Mouse (Mus musculus) liver, embryonic 15.5 days (tissue): Measurements from ENCODE around the gene Adsl. TPM values are rescaled to one million over a fixed set of nuclear protein-coding genes. Genes with fewer than 3 reads are reported as not detected.

ENCODE experiments used
- ATAC-seq: fragments of 200-750 bp; cut with Nextera tagmentation; 2 replicates; pipeline ENCODE4 v1.8.0; 2017; ENCODE audit warnings: moderate number of reproducible peaks, mild to moderate bottlenecking, moderate library complexity; ENCODE audit not compliant: insufficient read depth
- H3K27ac ChIP-seq: fragments of 300-500 bp; sonication (generic); replicated peaks from 2 replicates; pipeline ENCODE4 v1.5.1; 2015; ENCODE audit warnings: mild to moderate bottlenecking, inconsistent platforms
- H3K27me3 ChIP-seq: fragments of 300-500 bp; sonication (generic); 2 replicates; pipeline ENCODE4 v1.6.1; 2015; ENCODE audit warnings: mild to moderate bottlenecking, inconsistent platforms
- H3K36me3 ChIP-seq: fragments of 300-500 bp; sonication (generic); replicated peaks from 2 replicates; pipeline ENCODE4 v1.6.1; 2015; ENCODE audit warnings: moderate library complexity, mild to moderate bottlenecking, inconsistent platforms
- H3K4me1 ChIP-seq: fragments of 300-500 bp; sonication (generic); replicated peaks from 2 replicates; pipeline ENCODE4 v1.6.1; 2015; ENCODE audit warnings: inconsistent platforms
- H3K4me2 ChIP-seq: fragments of 300-500 bp; sonication (generic); 2 replicates; pipeline ENCODE4 v1.6.1; 2015; ENCODE audit warnings: moderate library complexity, mild to moderate bottlenecking, inconsistent platforms
- H3K4me3 ChIP-seq: fragments of 300-500 bp; sonication (generic); replicated peaks from 2 replicates; pipeline ENCODE4 v1.5.1; 2015; ENCODE audit warnings: mild to moderate bottlenecking, inconsistent platforms
- H3K9ac ChIP-seq: fragments of 300-500 bp; sonication (generic); 2 replicates; pipeline ENCODE4 v1.6.1; 2015; ENCODE audit warnings: moderate library complexity, mild to moderate bottlenecking, inconsistent platforms
- H3K9me3 ChIP-seq: fragments of 300-500 bp; sonication (generic); replicated peaks from 2 replicates; pipeline ENCODE4 v1.6.1; 2016; ENCODE audit warnings: inconsistent platforms
- WGBS: fragments of 180-500 bp; shearing (Covaris S2); methylation state at CpG from one replicate; pipeline ENCODE4 v1.1.7; 2015; ENCODE audit warnings: mixed read lengths; ENCODE audit not compliant: insufficient replicate concordance; 5-methylcytosine and 5-hydroxymethylcytosine counted together
- microRNA-seq: library from miRNA; unstranded; fragments of <30 nt; microRNA quantifications from one replicate; pipeline ENCODE4, GENCODE M21; 2016
- polyA plus RNA-seq: library from polyadenylated mRNA; unstranded; fragments of >200 nt; fragmentation: Nextera tagmentation; extraction: Ambion mirVana; gene quantifications from 2 replicates; pipeline ENCODE4 v1.2.1, GENCODE M21; 2015

The Adsl gene
- polyA plus RNA-seq, 1 experiment from 2014 or later = 70.2 TPM

GRCm38 (mm10) chr15:81007905-81008304, 59.6 kb downstream of the Adsl start:
- ATAC-seq = no peak
- H3K9ac ChIP-seq = no peak overlapping the region
- H3K27me3 ChIP-seq = no peaks in the 10 kb centered on the region
- no peak overlapping the region for H3K4me3 ChIP-seq
- no peaks in the 10 kb centered on the region; the same call in 1 of the 2 replicates for H3K4me1 ChIP-seq
- H3K4me2 ChIP-seq = no peak overlapping the region
- 84% methylated on average over 8 of the region's 8 CpGs for WGBS
- H3K36me3 ChIP-seq = 0 out of 2 replicates have a peak, but pooled peaks cover 12% of the 10 kb centered on the region
- no peak overlapping the region for H3K27ac ChIP-seq
- H3K9me3 ChIP-seq = no peaks in the 10 kb centered on the region

- 62% methylated on average over 10 of the region's 10 CpGs for WGBS
- ATAC-seq = no peak
- H3K4me3 ChIP-seq = no peak overlapping the region
Observed at GRCm38 (mm10) chr15:81008689-81009123, 60.4 kb downstream of the Adsl start.

GRCm38 (mm10) chr15:81010114-81010513, 61.8 kb downstream of the Adsl start:
- WGBS = 82% methylated on average over 7 of the region's 7 CpGs
- H3K9ac ChIP-seq = no peak overlapping the region
- H3K4me1 ChIP-seq = no peaks in the 10 kb centered on the region
- H3K27me3 ChIP-seq = no peaks in the 10 kb centered on the region
- H3K36me3 ChIP-seq = 0 out of 2 replicates have a peak, but pooled peaks cover 21% of the 10 kb centered on the region
- ATAC-seq = no peak
- H3K4me3 ChIP-seq = no peak overlapping the region
- H3K4me2 ChIP-seq = no peak overlapping the region
- H3K27ac ChIP-seq = no peak overlapping the region
- H3K9me3 ChIP-seq = no peaks in the 10 kb centered on the region

More at GRCm38 (mm10) chr15:81008689-81009123, 60.4 kb downstream of the Adsl start:
- no peak overlapping the region for H3K27ac ChIP-seq
- H3K4me2 ChIP-seq = no peak overlapping the region
- no peak overlapping the region for H3K9ac ChIP-seq
- no peaks in the 10 kb centered on the region for H3K9me3 ChIP-seq
- no peaks in the 10 kb centered on the region for H3K27me3 ChIP-seq
- H3K4me1 ChIP-seq = no peaks in the 10 kb centered on the region
- H3K36me3 ChIP-seq = 0 out of 2 replicates have a peak, but pooled peaks cover 18% of the 10 kb centered on the region

GRCm38 (mm10) chr15:81011523-81011922, 63.2 kb downstream of the Adsl start:
- no peak for ATAC-seq
- no peak overlapping the region for H3K27ac ChIP-seq
- no peak overlapping the region for H3K4me3 ChIP-seq
- no peak overlapping the region for H3K4me2 ChIP-seq
- H3K36me3 ChIP-seq = peaks cover 35% of the 10 kb centered on the region; the same call in 1 of the 2 replicates
- no peaks in the 10 kb centered on the region for H3K9me3 ChIP-seq
- no peaks in the 10 kb centered on the region for H3K27me3 ChIP-seq
- no peaks in the 10 kb centered on the region for H3K4me1 ChIP-seq
- 49% methylated on average over 3 of the region's 3 CpGs for WGBS
- no peak overlapping the region for H3K9ac ChIP-seq

GRCm38 (mm10) chr15:81012359-81012758, 64.1 kb downstream of the Adsl start:
- Histone ChIP-seq H3K36me3 (peaks cover 41% of the 10 kb centered on the region; the same call in 1 of the 2 replicates), H3K27me3 (no peaks in the 10 kb centered on the region), H3K4me3 (no peak overlapping the region), H3K9me3 (no peaks in the 10 kb centered on the region), H3K4me2 (no peak overlapping the region), H3K9ac (no peak overlapping the region), H3K27ac (no peak overlapping the region), H3K4me1 (no peaks in the 10 kb centered on the region)
- ATAC-seq = no peak
- WGBS = 62% methylated on average over 4 of the region's 4 CpGs

- no peak overlapping the region for H3K4me2 ChIP-seq
- H3K36me3 ChIP-seq = peaks cover 49% of the 10 kb centered on the region
- no peaks in the 10 kb centered on the region for H3K9me3 ChIP-seq
- 80% methylated on average over 7 of the region's 7 CpGs for WGBS
- no peaks in the 10 kb centered on the region for H3K27me3 ChIP-seq
- H3K27ac ChIP-seq = no peak overlapping the region
- H3K4me3 ChIP-seq = no peak overlapping the region
- no peaks in the 10 kb centered on the region for H3K4me1 ChIP-seq
- no peak for ATAC-seq
- H3K9ac ChIP-seq = no peak overlapping the region
Observed at GRCm38 (mm10) chr15:81013186-81013585, 64.9 kb downstream of the Adsl start.

- H3K4me3 ChIP-seq = no peak overlapping the region
- WGBS = 56% methylated on average over 5 of the region's 5 CpGs
- H3K36me3 ChIP-seq = peaks cover 57% of the 10 kb centered on the region
Observed at GRCm38 (mm10) chr15:81015068-81015744, 66.9 kb downstream of the Adsl start.

GRCm38 (mm10) chr15:81016488-81016887, 68.2 kb downstream of the Adsl start:
- peaks cover 56% of the 10 kb centered on the region for H3K36me3 ChIP-seq
- H3K4me2 ChIP-seq = no peak overlapping the region
- no peaks in the 10 kb centered on the region for H3K9me3 ChIP-seq
- H3K4me3 ChIP-seq = no peak overlapping the region
- no peaks in the 10 kb centered on the region for H3K4me1 ChIP-seq
- no peak overlapping the region for H3K27ac ChIP-seq
- H3K27me3 ChIP-seq = no peaks in the 10 kb centered on the region
- no peak overlapping the region for H3K9ac ChIP-seq
- no peak for ATAC-seq
- 80% methylated on average over 10 of the region's 10 CpGs for WGBS

More at GRCm38 (mm10) chr15:81015068-81015744, 66.9 kb downstream of the Adsl start:
- no peak overlapping the region for H3K4me2 ChIP-seq
- no peaks in the 10 kb centered on the region for H3K9me3 ChIP-seq
- H3K4me1 ChIP-seq = no peaks in the 10 kb centered on the region
- no peaks in the 10 kb centered on the region for H3K27me3 ChIP-seq
- ATAC-seq = no peak
- H3K27ac ChIP-seq = no peak overlapping the region
- H3K9ac ChIP-seq = no peak overlapping the region

- Histone ChIP-seq H3K36me3 (peaks cover 55% of the 10 kb centered on the region), H3K9ac (no peak overlapping the region), H3K4me2 (no peak overlapping the region), H3K4me1 (peaks cover 8% of the 10 kb centered on the region; the same call in 1 of the 2 replicates), H3K27me3 (no peaks in the 10 kb centered on the region), H3K27ac (no peak overlapping the region), H3K4me3 (no peak overlapping the region), H3K9me3 (no peaks in the 10 kb centered on the region)
- WGBS = 79% methylated on average over 7 of the region's 7 CpGs
- no peak for ATAC-seq
Observed at GRCm38 (mm10) chr15:81017308-81017707, 69.0 kb downstream of the Adsl start.

Small RNAs within 50 kb of the gene (microRNA-seq; reads per million reads assigned to microRNA genes)
- gene Mir5113 = 43.1 reads per million, percentile 45 among the genes with 10 or more reads in this experiment

Other genes with a start within 250 kb of the Adsl start
- 18.3 and 20.8 TPM in 2 replicates for gene Tnrc6b, start 237.2 kb upstream of the Adsl start, polyA plus RNA-seq
- 8.3 and 10.6 TPM in 2 replicates for gene Sgsm3, start 29.3 kb downstream of the Adsl start, polyA plus RNA-seq
- 5.3 and 5.9 TPM in 2 replicates for gene Mrtfa, start 242.3 kb downstream of the Adsl start, polyA plus RNA-seq